Mouse (Mus musculus) kidney, adult 2 months (tissue): ENCODE results near the gene Snx29. TPM values are rescaled to one million over a fixed set of nuclear protein-coding genes. Genes with fewer than 3 reads are reported as not detected.

ENCODE experiments used
- DNase-seq: peaks from one replicate; pipeline ENCODE4 v3.0.0; 2021
- H3K27ac ChIP-seq: fragments of 200-500 bp; 2 replicates; pipeline ENCODE4 v1.5.1; 2012; ENCODE audit warnings: low read depth, low read length, control low read depth, inconsistent platforms; ENCODE audit not compliant: insufficient read depth
- H3K27me3 ChIP-seq: fragments of 200-500 bp; replicated peaks from 2 replicates; pipeline ENCODE4 v1.6.1; 2012; ENCODE audit warnings: mild to moderate bottlenecking, moderate library complexity, low read length, inconsistent platforms; ENCODE audit not compliant: control insufficient read depth, insufficient read depth
- H3K36me3 ChIP-seq: fragments of 200-500 bp; 2 replicates; pipeline ENCODE4 v1.6.1; 2012; ENCODE audit warnings: mild to moderate bottlenecking, moderate library complexity, low read length, inconsistent platforms; ENCODE audit not compliant: control insufficient read depth, insufficient read depth
- H3K4me1 ChIP-seq: fragments of 200-500 bp; 2 replicates; pipeline ENCODE4 v1.6.1; 2011; ENCODE audit warnings: low read length; ENCODE audit not compliant: control insufficient read depth, insufficient read depth
- H3K4me3 ChIP-seq: fragments of 200-500 bp; 2 replicates; pipeline ENCODE4 v1.5.1; 2011; ENCODE audit warnings: mild to moderate bottlenecking, low read depth, low read length, control low read depth; ENCODE audit not compliant: insufficient read depth
- CTCF ChIP-seq: fragments of 200-500 bp; conservative IDR thresholded peaks from 2 replicates; pipeline ENCODE4 v1.5.1; 2011; ENCODE audit warnings: low read depth, mild to moderate bottlenecking, control low read depth, low read length, moderate library complexity, mixed read lengths; ENCODE audit not compliant: insufficient read depth, insufficient read length
- POLR2A ChIP-seq: fragments of 200-500 bp; IDR thresholded peaks from one replicate; pipeline ENCODE4 v1.6.1; 2011; ENCODE audit warnings: low read depth, low read length, control low read depth
- WGBS: fragments of 180-500 bp; shearing (Covaris S2); methylation state at CpG from one replicate; pipeline ENCODE4 v1.1.7; 2018; 5-methylcytosine and 5-hydroxymethylcytosine counted together
- polyA plus RNA-seq: library from polyadenylated mRNA; depleted of rRNA; stranded (reverse); fragments of >200 nt; gene quantifications from 2 replicates; pipeline ENCODE4 v1.2.3, GENCODE M21; 2012

Snx29 gene
- polyA plus RNA-seq, 1 experiment: 64.8 TPM

DNA sequence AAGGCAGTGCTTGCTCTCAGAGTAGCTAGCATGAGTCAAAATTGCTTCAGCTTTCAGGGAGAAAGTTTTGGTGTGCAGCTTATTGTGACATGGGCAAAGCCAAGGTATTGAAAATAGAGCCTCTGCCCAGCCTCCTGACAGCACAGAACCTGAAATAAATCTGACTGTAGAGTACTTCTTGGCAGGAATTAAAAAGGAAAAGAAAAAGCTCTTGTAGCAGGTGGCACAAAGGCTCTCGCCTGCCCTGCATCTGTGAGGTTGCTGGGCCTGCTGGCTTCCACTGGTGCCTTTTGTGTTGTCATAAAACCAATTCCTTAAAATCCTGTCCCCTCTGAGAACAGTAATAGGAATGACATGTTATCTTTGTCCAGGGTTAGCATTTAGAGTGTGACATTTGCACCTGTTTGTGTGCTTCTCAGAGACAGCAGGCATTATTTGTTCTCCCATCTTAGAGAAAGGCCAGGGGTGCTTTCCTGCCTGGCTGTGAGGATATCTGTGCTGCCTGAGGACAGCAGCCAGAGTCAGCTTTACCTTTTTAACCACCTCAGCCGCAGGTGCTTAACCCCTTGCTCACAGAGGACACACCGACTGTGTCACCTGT, 289.9 kb downstream of the Snx29 start:
- Histone ChIP-seq H3K4me1 (peaks cover 3% of the 10 kb centered on the region; the same call in 1 of the 2 replicates), H3K4me3 (no peak overlapping the region), H3K27me3 (no peaks in the 10 kb centered on the region), H3K36me3 (no peaks in the 10 kb centered on the region; the same call in 1 of the 2 replicates), H3K27ac (no peak overlapping the region)
- WGBS: 89% methylated on average over 3 of the region's 3 CpGs
- DNase-seq: no peak
- no peak for TF ChIP-seq POLR2A
- TF ChIP-seq CTCF: no peak

DNA sequence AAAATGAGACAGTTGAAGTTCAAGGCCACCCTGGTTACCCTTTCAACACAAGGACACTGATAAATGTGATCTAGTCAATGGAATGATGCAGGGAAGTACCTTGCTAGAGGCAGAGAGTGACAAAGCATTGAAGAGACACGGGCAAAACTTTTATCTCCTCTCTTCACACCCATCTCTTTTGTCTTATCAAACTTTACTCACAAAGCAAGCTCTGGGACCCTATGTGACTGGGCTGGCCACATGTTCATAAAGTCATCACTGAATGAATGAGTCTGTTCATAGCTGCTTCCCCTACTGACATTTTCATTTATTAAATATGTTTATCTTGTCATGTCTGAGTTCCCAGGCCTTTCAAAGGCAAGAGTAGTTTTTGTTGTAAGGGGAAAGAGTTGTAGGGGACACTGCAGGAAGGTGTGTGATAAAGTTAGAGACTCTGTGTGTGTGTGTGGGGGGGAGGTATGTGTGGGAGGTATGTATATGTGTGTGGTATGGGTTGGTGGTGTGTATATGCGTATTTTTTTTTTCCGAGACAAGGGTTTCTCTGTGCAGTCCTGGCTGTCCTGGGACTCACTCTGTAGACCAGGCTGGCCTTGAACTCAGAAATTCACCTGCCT, 291.8 kb downstream of the Snx29 start:
- Histone ChIP-seq H3K27me3 (no peaks in the 10 kb centered on the region), H3K36me3 (no peaks in the 10 kb centered on the region; the same call in 1 of the 2 replicates), H3K27ac (no peak overlapping the region), H3K4me3 (no peak overlapping the region), H3K4me1 (peaks cover 3% of the 10 kb centered on the region; the same call in 1 of the 2 replicates)
- DNase-seq: no peak
- whole genome bisulfite sequencing: 88% methylated on average over 3 of the region's 3 CpGs
- no peak for TF ChIP-seq CTCF
- no peak for TF ChIP-seq POLR2A

DNA sequence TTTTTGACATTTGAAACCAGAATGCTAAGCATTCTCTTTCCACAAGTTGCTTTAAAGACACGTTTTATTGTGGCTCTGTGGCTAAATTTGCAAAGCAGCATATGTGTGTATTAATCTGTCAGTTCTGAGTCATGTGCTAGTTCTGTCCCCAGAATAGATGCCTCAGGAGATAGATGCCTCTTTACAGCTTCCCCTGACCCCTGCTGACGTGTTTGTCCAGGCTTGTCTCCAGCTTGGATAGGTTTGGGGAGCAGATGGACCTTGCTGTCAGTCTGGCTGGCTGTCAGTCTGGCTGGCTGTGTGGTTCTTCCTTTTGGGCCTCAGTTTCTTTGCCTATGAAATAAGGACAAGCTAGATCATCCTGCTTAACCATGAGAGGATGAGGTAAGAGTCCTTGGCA, 292.9 kb downstream of the Snx29 start:
- no peak overlapping the region for H3K27ac ChIP-seq
- DNase-seq: no peak
- no peaks in the 10 kb centered on the region for H3K27me3 ChIP-seq
- TF ChIP-seq POLR2A (no peak), CTCF (no peak)
- WGBS: 61% methylated on average over 2 of the region's 2 CpGs
- no peak overlapping the region for H3K4me3 ChIP-seq
- peaks cover 3% of the 10 kb centered on the region; the same call in 1 of the 2 replicates for H3K4me1 ChIP-seq
- H3K36me3 ChIP-seq: no peaks in the 10 kb centered on the region; the same call in 1 of the 2 replicates

DNA sequence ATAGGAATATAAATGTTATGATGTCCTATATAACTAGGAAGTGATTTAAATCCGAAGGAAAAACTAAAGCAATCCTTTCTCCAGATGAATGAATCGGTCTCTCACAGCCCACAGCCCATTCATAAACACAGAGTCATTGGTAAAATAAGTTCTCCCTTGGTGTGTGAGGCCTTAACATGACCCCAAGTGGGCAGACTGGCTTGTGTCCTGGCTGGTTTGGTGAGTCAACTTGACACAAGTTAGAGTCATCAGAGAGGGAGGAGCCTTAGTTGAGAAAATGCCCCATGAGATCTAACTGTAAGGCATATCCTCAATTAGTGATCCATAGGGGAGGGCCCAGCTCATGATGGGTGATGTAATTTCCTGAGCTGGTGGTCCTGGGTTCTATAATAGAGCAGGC, 297.2 kb downstream of the Snx29 start:
- Histone ChIP-seq H3K4me3 (no peak overlapping the region), H3K27ac (no peak overlapping the region), H3K36me3 (no peaks in the 10 kb centered on the region), H3K27me3 (no peaks in the 10 kb centered on the region), H3K4me1 (peaks cover 30% of the 10 kb centered on the region)
- no peak for DNase-seq
- WGBS: 97% methylated on average over 2 of the region's 2 CpGs
- TF ChIP-seq POLR2A (no peak), CTCF (no peak)

DNA sequence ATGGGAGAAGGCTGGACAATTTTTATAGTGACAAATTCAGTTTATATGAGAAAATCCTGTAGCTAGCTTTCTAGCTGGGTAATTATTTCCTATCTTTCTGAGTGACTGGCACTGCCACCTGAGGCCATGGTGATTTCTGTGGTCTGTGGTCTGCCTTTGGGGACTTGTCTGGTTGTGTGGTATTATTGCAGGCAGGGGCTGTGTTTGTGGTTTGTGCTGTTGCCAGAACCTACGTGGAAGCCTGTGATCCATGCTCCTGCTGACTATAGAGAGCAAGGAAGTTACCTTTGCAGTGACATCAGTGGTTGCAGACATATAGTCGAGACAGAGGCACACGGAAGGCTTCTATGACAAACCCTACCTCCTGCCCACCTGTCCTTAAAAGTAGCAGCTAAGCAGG, 298.3 kb downstream of the Snx29 start:
- Histone ChIP-seq H3K36me3 (no peaks in the 10 kb centered on the region), H3K27me3 (no peaks in the 10 kb centered on the region), H3K4me1 (peaks cover 27% of the 10 kb centered on the region), H3K27ac (no peak overlapping the region), H3K4me3 (no peak overlapping the region)
- WGBS: 83% methylated on average over 3 of the region's 3 CpGs
- DNase-seq: no peak
- TF ChIP-seq POLR2A (no peak), CTCF (no peak)

DNA sequence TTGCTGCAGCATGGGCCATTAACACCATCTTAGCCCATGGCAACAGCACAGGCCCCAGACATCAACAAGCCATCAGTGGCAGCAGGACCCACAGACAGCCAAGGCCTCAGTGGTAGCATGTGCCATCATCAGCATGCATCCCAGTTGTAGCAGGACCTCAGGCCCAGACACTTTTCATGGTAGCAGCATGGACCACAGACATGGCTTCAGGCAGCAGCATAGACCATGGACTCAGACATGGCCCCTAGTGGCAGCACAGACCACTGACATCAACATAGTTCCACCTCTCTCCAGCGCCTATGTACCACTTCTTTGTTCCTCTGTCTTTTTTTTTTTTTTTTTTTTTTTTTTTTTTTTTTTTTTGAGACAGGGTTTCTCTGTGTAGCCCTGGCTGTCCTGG, 299.0 kb downstream of the Snx29 start:
- Histone ChIP-seq H3K36me3 (no peaks in the 10 kb centered on the region), H3K27me3 (no peaks in the 10 kb centered on the region), H3K27ac (no peak overlapping the region), H3K4me3 (no peak overlapping the region), H3K4me1 (peaks cover 27% of the 10 kb centered on the region)
- no peak for DNase-seq
- TF ChIP-seq POLR2A (no peak), CTCF (no peak)
- 100% methylated on average over 1 of the region's 1 CpGs for WGBS

DNA sequence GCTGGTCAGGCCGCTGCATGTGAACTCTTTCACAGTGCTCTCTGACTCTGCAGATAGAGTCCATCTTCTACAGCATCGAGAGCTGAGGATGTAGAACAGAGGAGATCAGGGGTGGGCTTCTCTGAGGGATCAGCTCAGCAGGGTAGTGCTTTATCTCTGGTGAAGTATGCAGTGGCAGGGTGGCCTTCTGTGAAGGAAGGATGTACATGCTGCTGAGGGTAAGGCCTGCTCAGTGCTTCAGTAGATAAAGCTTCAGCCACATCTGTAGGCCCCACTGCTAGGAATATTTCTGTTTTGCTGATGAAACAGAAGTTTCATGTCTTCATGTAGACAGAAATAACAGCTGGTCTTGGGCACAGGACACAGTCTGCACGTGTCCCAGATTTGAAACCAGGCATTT, 300.3 kb downstream of the Snx29 start:
- DNase-seq: no peak

More for the DNA sequence above, 300.3 kb downstream of the Snx29 start:
- Histone ChIP-seq H3K4me3 (no peak overlapping the region), H3K27me3 (no peaks in the 10 kb centered on the region), H3K27ac (0 out of 2 replicates have a peak overlapping the region, but pooled peaks have one; percentile 81), H3K4me1 (peaks cover 27% of the 10 kb centered on the region), H3K36me3 (no peaks in the 10 kb centered on the region)
- WGBS: 74% methylated on average over 3 of the region's 3 CpGs
- no peak for TF ChIP-seq CTCF
- TF ChIP-seq POLR2A: no peak
